Mouse (Mus musculus): ENCODE data around the gene Actr8. TPM values are rescaled to one million over a fixed set of nuclear protein-coding genes. Genes with fewer than 3 reads are reported as not detected.

The Actr8 gene
- polyA plus RNA-seq, 1 experiment from 2014 or later = 68.4 TPM

- Histone ChIP-seq H3K9me3 (replicated peaks; ENCODE audit: control insufficient read depth, low read length) (no peaks in the 10 kb centered on the region), H3K27ac (replicated peaks; ENCODE audit: low read depth, low read length) (no peak overlapping the region), H3K9ac (replicated peaks; ENCODE audit: low read length) (no peak overlapping the region), H3K27me3 (ENCODE audit: control insufficient read depth, insufficient read depth, low read length) (no peaks in the 10 kb centered on the region), H3K4me1 (ENCODE audit: control insufficient read depth, insufficient read depth, low read length) (no peaks in the 10 kb centered on the region), H3K36me3 (replicated peaks; ENCODE audit: control insufficient read depth, insufficient read depth, low read depth, low read length) (peaks cover 9% of the 10 kb centered on the region), H3K4me2 (ENCODE audit: low read depth, low read length) (no peak overlapping the region), H3K4me3 (ENCODE audit: low read depth, low read length) (no peak overlapping the region)
- no peak for ATAC-seq (replicated peaks; ENCODE audit: insufficient number of reproducible peaks, low FRiP score, low TSS enrichment, low read depth)
- DNase-seq (ENCODE audit: low spot score) = no peak
- 95% methylated on average over 10 of the region's 10 CpGs for WGBS
These were observed 2.5 kb downstream of the Actr8 start for GRCm38 (mm10) chr14:29980447-29981205.

GRCm38 (mm10) chr14:29986096-29986495 lies 8.0 kb downstream of the Actr8 start:
- H3K9ac ChIP-seq (replicated peaks; ENCODE audit: low read length) = no peak overlapping the region
- 91% methylated on average over 4 of the region's 4 CpGs for WGBS
- H3K4me2 ChIP-seq (ENCODE audit: low read depth, low read length) = no peak overlapping the region
- ATAC-seq (replicated peaks; ENCODE audit: insufficient number of reproducible peaks, low FRiP score, low TSS enrichment, low read depth) = no peak
- H3K27me3 ChIP-seq (ENCODE audit: control insufficient read depth, insufficient read depth, low read length) = no peaks in the 10 kb centered on the region
- H3K4me3 ChIP-seq (ENCODE audit: low read depth, low read length) = no peak overlapping the region
- DNase-seq (ENCODE audit: low spot score) = no peak
- H3K4me1 ChIP-seq (ENCODE audit: control insufficient read depth, insufficient read depth, low read length) = no peaks in the 10 kb centered on the region
- no peaks in the 10 kb centered on the region for H3K9me3 ChIP-seq (replicated peaks; ENCODE audit: control insufficient read depth, low read length)
- peaks cover 21% of the 10 kb centered on the region for H3K36me3 ChIP-seq (replicated peaks; ENCODE audit: control insufficient read depth, insufficient read depth, low read depth, low read length)
- H3K27ac ChIP-seq (replicated peaks; ENCODE audit: low read depth, low read length) = no peak overlapping the region

GRCm38 (mm10) chr14:29987276-29987675 lies 9.1 kb downstream of the Actr8 start:
- DNase-seq (ENCODE audit: low spot score) (no peak), ATAC-seq (replicated peaks; ENCODE audit: insufficient number of reproducible peaks, low FRiP score, low TSS enrichment, low read depth) (no peak)
- WGBS = 95% methylated on average over 6 of the region's 6 CpGs
- Histone ChIP-seq H3K4me3 (ENCODE audit: low read depth, low read length) (no peak overlapping the region), H3K36me3 (replicated peaks; ENCODE audit: control insufficient read depth, insufficient read depth, low read depth, low read length) (peaks cover 21% of the 10 kb centered on the region), H3K27ac (replicated peaks; ENCODE audit: low read depth, low read length) (no peak overlapping the region), H3K9ac (replicated peaks; ENCODE audit: low read length) (no peak overlapping the region), H3K4me2 (ENCODE audit: low read depth, low read length) (no peak overlapping the region), H3K4me1 (ENCODE audit: control insufficient read depth, insufficient read depth, low read length) (no peaks in the 10 kb centered on the region), H3K27me3 (ENCODE audit: control insufficient read depth, insufficient read depth, low read length) (no peaks in the 10 kb centered on the region), H3K9me3 (replicated peaks; ENCODE audit: control insufficient read depth, low read length) (no peaks in the 10 kb centered on the region)

- H3K4me1 ChIP-seq (ENCODE audit: control insufficient read depth, insufficient read depth, low read length) = no peaks in the 10 kb centered on the region
- ATAC-seq (replicated peaks; ENCODE audit: insufficient number of reproducible peaks, low FRiP score, low TSS enrichment, low read depth) (no peak), DNase-seq (ENCODE audit: low spot score) (no peak)
- H3K9me3 ChIP-seq (replicated peaks; ENCODE audit: control insufficient read depth, low read length) = no peaks in the 10 kb centered on the region
- 95% methylated on average over 9 of the region's 9 CpGs for WGBS
- H3K27me3 ChIP-seq (ENCODE audit: control insufficient read depth, insufficient read depth, low read length) = no peaks in the 10 kb centered on the region
- no peak overlapping the region for H3K4me3 ChIP-seq (ENCODE audit: low read depth, low read length)
- no peak overlapping the region for H3K9ac ChIP-seq (replicated peaks; ENCODE audit: low read length)
- no peak overlapping the region for H3K27ac ChIP-seq (replicated peaks; ENCODE audit: low read depth, low read length)
- H3K36me3 ChIP-seq (replicated peaks; ENCODE audit: control insufficient read depth, insufficient read depth, low read depth, low read length) = peaks cover 21% of the 10 kb centered on the region
- H3K4me2 ChIP-seq (ENCODE audit: low read depth, low read length) = no peak overlapping the region
These were observed 9.6 kb downstream of the Actr8 start for GRCm38 (mm10) chr14:29987739-29988138.

- 95% methylated on average over 4 of the region's 4 CpGs for WGBS
- Histone ChIP-seq H3K9ac (replicated peaks; ENCODE audit: low read length) (no peak overlapping the region), H3K4me2 (ENCODE audit: low read depth, low read length) (no peak overlapping the region), H3K27me3 (ENCODE audit: control insufficient read depth, insufficient read depth, low read length) (no peaks in the 10 kb centered on the region), H3K4me1 (ENCODE audit: control insufficient read depth, insufficient read depth, low read length) (no peaks in the 10 kb centered on the region), H3K9me3 (replicated peaks; ENCODE audit: control insufficient read depth, low read length) (no peaks in the 10 kb centered on the region), H3K27ac (replicated peaks; ENCODE audit: low read depth, low read length) (no peak overlapping the region), H3K36me3 (replicated peaks; ENCODE audit: control insufficient read depth, insufficient read depth, low read depth, low read length) (peaks cover 22% of the 10 kb centered on the region), H3K4me3 (ENCODE audit: low read depth, low read length) (no peak overlapping the region)
- ATAC-seq (replicated peaks; ENCODE audit: insufficient number of reproducible peaks, low FRiP score, low TSS enrichment, low read depth) (no peak), DNase-seq (ENCODE audit: low spot score) (no peak)
These were observed 10.2 kb downstream of the Actr8 start for GRCm38 (mm10) chr14:29988337-29988736.

GRCm38 (mm10) chr14:29994976-29995375 lies 16.8 kb downstream of the Actr8 start:
- H3K4me3 ChIP-seq (ENCODE audit: low read depth, low read length) = no peak overlapping the region
- no peak overlapping the region for H3K27ac ChIP-seq (replicated peaks; ENCODE audit: low read depth, low read length)
- no peaks in the 10 kb centered on the region for H3K4me1 ChIP-seq (ENCODE audit: control insufficient read depth, insufficient read depth, low read length)
- ATAC-seq (replicated peaks; ENCODE audit: insufficient number of reproducible peaks, low FRiP score, low TSS enrichment, low read depth) (no peak), DNase-seq (ENCODE audit: low spot score) (peak; percentile 85)
- no peaks in the 10 kb centered on the region for H3K27me3 ChIP-seq (ENCODE audit: control insufficient read depth, insufficient read depth, low read length)
- H3K4me2 ChIP-seq (ENCODE audit: low read depth, low read length) = no peak overlapping the region
- peaks cover 18% of the 10 kb centered on the region for H3K36me3 ChIP-seq (replicated peaks; ENCODE audit: control insufficient read depth, insufficient read depth, low read depth, low read length)
- no peak overlapping the region for H3K9ac ChIP-seq (replicated peaks; ENCODE audit: low read length)
- whole genome bisulfite sequencing = 39% methylated on average over 4 of the region's 4 CpGs
- no peaks in the 10 kb centered on the region for H3K9me3 ChIP-seq (replicated peaks; ENCODE audit: control insufficient read depth, low read length)

- ATAC-seq (replicated peaks; ENCODE audit: insufficient number of reproducible peaks, low FRiP score, low TSS enrichment, low read depth) (no peak), DNase-seq (ENCODE audit: low spot score) (no peak)
- Histone ChIP-seq H3K27ac (replicated peaks; ENCODE audit: low read depth, low read length) (no peak overlapping the region), H3K9me3 (replicated peaks; ENCODE audit: control insufficient read depth, low read length) (no peaks in the 10 kb centered on the region), H3K4me3 (ENCODE audit: low read depth, low read length) (no peak overlapping the region), H3K27me3 (ENCODE audit: control insufficient read depth, insufficient read depth, low read length) (no peaks in the 10 kb centered on the region), H3K4me1 (ENCODE audit: control insufficient read depth, insufficient read depth, low read length) (no peaks in the 10 kb centered on the region), H3K36me3 (replicated peaks; ENCODE audit: control insufficient read depth, insufficient read depth, low read depth, low read length) (peaks cover 12% of the 10 kb centered on the region), H3K4me2 (ENCODE audit: low read depth, low read length) (no peak overlapping the region), H3K9ac (replicated peaks; ENCODE audit: low read length) (no peak overlapping the region)
- WGBS = 91% methylated on average over 11 of the region's 11 CpGs
These were observed 18.0 kb downstream of the Actr8 start for GRCm38 (mm10) chr14:29996000-29996751.

- no peaks in the 10 kb centered on the region for H3K9me3 ChIP-seq (replicated peaks; ENCODE audit: control insufficient read depth, low read length)
- peaks cover 12% of the 10 kb centered on the region for H3K36me3 ChIP-seq (replicated peaks; ENCODE audit: control insufficient read depth, insufficient read depth, low read depth, low read length)
- H3K27me3 ChIP-seq (ENCODE audit: control insufficient read depth, insufficient read depth, low read length) = no peaks in the 10 kb centered on the region
- H3K9ac ChIP-seq (replicated peaks; ENCODE audit: low read length) = no peak overlapping the region
- H3K4me3 ChIP-seq (ENCODE audit: low read depth, low read length) = no peak overlapping the region
- no peak overlapping the region for H3K4me2 ChIP-seq (ENCODE audit: low read depth, low read length)
- ATAC-seq (replicated peaks; ENCODE audit: insufficient number of reproducible peaks, low FRiP score, low TSS enrichment, low read depth) (no peak), DNase-seq (ENCODE audit: low spot score) (no peak)
- H3K4me1 ChIP-seq (ENCODE audit: control insufficient read depth, insufficient read depth, low read length) = no peaks in the 10 kb centered on the region
- no peak overlapping the region for H3K27ac ChIP-seq (replicated peaks; ENCODE audit: low read depth, low read length)
These were observed 19.2 kb downstream of the Actr8 start for GRCm38 (mm10) chr14:29997345-29997744.

All from embryonic facial prominence, embryonic 11.5 days (tissue).